Mouse (Mus musculus) heart, postnatal 14 days (tissue): ENCODE results near the gene Mcf2l. TPM values are rescaled to one million over a fixed set of nuclear protein-coding genes. Genes with fewer than 3 reads are reported as not detected.

Source experiments
- DNase-seq, 2 experiments: peaks; one replicate each; pipeline ENCODE4 v3.0.0; 2021 to 2022
- intact Hi-C: fragments of 180-260 bp; cut with DNase I; formaldehyde crosslinking; loops from one replicate; pipeline ENCODE4 v1.15.1; 2025
- long read RNA-seq, 2 experiments: library from polyadenylated mRNA; stranded (forward); transcript quantifications; one replicate each; pipeline ENCODE4 v2.0.0; 2021
- total RNA-seq, 2 experiments: library from RNA; stranded (reverse); gene quantifications; 2 replicates each; pipeline ENCODE4 v1.2.3; 2021

The Mcf2l gene
- total RNA-seq: 100 to 1,000 TPM; 104 to 109 TPM
- long read RNA-seq, experiment 1, partial matches to known transcripts: 12 of 51 reads
- long read RNA-seq, experiment 1, other reads (novel, unspliced or antisense): 38 of 51 reads
- long read RNA-seq, experiment 2, partial matches to known transcripts: 16 of 25 reads
- long read RNA-seq, experiment 2, other reads (novel, unspliced or antisense): 9 of 25 reads

DNA sequence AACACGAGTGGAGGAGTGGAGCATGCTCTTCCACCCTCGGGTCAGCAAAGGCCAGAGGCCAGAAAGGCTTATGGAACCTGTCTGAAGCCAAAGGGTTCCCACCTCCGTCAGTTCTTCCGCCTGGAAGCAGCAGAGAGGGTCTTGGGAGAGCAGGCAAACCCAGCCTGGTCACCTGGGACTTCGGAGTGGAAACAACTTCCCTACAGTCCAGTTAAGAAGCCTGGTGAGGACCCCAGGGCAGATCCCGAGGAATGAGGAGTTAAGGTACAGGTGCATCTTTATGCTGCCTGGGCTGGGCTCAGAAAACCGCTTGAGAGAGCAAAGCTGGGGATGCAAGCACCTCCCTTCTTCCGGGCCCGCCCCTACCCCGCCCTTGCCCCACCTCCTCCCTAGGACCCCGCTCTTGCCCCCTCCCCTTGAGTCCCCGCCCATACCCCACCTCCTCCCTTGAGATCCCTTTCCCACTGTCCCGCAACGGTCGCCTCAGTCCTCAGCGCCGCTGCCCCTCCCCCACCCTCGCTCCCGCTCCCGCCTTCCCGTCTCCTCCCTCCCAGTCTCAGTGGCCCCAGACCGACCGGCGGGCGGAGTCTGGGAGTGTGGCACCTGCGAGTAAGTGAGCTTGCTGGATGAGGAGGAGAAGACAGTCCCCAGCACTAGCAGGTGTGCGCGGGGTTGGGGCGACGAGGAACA, at the start of gene Mcf2l:
Mcf2l (plus strand) TSS at position 450 of the 690 bp plus-strand sequence.
- peak; percentile 45 to 52 for DNase-seq
- intact Hi-C loops: no loop called here

DNA sequence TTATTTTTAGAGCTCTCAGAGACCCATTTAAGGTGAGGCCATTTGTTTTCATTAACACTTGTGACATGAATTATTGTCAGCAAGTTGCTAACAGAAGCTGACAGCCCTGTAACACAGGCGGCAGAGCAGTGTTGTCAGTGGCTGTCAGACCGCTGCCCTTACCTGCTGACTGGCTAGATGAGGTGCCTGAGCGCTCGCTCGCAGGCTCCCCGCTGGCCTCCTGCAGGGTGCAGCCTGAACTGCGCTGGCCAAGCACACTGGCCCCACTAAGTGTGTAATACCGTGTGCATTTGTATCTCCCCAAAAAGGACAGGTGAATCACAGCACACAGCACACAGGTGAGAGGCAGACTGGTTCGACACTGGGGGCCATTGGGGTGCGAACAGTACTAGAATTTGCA, 49.0 kb upstream of the Mcf2l start:
- intact Hi-C loops: no loop called here
- no peak for DNase-seq

DNA sequence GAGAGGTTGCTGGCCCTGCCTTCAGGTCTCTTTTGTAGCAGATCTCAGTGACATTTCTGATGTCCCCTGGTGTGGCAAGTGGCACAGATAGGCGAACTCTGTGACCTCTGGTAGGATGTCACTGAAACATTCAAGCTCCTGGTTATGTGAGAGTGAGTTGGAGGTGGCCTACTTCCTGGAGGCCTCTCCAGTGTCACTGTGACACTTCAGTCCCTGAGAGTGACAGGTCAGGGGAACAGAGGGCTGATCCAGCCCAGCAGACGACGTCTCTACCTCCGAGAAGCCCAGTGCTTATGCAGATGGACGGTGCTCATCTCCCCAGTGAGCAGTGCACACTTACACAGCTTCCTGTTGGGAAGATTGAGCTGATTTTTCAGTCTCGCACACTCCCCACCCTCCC, 48.4 kb upstream of the Mcf2l start:
- intact Hi-C loops: no loop called here
- no peak for DNase-seq

DNA sequence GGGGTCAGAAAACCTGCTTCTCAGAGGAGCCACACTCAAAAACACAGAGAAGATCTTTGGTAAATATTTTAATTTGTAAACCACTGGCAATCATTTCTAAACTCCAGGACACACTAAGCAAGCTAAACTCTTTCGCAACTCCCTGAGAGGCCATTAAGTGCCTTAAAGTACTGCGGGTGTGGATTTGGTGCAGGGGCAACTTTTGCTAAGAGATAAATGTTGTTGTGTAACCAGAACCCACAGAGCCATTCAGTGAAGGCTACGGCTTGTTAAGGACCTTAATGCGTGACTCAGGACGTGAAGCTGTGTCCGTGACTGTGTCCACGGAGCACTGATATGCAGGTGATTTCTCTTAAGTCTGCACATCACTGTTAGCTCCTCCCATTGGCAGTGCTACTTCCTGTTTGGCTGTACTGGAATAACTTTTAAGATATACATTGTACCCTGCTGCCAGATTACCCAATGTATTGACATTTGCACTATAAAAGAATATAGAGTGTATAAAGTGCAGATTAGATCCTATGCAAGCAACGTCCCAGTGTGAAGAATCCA, 47.8 kb upstream of the Mcf2l start:
- DNase-seq: no peak
- intact Hi-C loops: no loop called here

DNA sequence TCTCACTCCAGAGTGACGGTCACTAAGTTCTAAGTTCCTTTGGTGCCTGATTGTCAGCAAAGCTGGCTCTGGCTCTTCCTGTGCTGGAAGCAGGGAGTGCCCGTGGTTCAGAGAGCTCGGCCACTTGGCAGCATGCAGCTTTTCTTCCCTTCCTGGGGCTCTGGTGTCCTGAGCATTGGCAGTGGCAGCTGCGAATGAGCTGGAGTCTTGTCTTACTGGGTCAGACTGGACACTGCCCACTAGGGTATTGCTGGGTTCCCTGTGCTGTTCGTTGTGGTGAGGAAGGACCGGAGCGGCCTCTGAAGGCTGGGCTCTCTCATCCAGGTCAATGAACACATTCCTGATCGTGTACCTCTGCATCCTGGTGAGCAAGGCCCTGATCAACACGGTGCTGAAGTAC, 46.5 kb upstream of the Mcf2l start:
- intact Hi-C loops: no loop called here
- no peak for DNase-seq

DNA sequence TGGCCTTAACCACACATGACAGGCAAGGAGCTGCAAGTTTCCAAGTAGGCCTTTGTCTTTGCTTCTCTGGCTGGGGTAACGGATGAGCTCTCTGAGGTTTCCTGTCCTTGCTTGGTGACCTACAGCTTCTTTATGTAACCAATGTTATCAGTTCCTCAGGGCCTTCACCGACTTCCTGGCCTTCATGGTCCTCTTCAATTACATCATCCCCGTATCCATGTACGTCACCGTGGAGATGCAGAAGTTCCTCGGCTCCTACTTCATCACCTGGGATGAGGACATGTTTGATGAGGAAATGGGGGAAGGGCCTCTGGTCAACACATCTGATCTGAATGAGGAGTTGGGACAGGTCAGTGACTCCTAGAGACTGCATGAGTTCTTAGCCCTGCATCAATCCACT, 45.3 kb upstream of the Mcf2l start:
- DNase-seq: no peak
- intact Hi-C loops: no loop called here

DNA sequence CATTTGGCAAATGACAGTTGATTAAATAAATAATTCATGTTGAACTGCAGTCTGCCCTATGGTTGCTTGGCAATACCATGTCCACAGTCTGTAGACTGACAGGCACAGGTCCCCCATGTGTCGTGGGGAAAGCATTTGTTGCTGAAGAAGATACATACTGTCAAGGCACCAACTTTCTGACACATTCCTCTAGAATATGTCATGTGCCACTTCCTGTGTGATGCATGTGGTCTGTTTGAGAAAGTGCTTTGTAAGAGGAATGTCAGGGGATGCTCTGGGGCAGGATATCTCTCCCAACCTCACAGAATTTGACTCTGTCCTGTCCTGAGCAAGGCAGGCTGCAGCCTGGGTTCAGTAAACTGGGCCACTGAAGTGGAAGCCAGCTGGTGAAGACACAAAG, 44.2 kb upstream of the Mcf2l start:
- no peak for DNase-seq

DNA sequence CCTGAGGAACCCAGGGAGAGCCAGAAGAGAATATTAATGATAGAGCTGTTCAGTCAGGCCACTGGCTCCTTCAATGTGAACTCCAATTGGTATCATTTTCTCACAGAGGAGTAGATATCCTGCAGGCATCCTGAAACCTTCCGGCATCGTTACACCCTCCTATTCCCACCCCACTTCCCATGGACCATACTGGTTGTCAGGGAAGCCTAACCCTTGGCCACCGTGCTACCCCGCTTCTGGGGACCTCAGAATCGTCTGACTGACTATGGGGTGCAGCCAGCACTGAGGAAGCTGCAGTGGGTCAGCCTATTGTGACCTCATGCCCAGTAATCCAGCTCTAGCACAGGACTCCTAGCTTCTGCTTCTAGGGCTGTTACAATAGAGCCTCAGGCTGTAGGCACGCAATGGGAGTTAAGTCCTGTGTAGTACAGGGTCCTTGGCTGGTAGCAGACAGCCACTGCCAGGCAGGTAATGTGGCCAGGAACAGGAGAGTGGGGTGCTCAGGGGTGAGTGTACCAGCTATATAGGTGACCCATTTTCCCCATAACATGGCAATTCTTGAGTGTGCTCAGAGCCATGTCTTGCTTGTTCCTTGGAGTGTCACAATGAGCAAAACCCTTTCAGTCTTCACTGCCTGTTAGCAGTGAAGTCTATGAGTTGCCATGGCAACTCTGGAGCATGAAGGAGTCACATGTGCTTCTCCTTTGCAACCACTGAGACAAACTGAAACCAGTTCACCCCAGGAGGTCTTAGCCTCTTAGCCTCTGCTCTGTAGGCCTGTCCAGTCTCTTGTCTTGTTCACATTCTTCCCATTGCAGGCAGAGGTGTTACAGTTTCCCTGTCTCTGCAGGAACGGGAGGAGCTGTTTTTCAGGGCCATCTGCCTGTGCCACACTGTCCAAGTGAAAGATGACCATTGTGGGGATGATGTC, 41.7 kb upstream of the Mcf2l start:
- no peak for DNase-seq
- intact Hi-C loops: no loop called here

More for the DNA sequence above, 44.2 kb upstream of the Mcf2l start:
- intact Hi-C loops: no loop called here

DNA sequence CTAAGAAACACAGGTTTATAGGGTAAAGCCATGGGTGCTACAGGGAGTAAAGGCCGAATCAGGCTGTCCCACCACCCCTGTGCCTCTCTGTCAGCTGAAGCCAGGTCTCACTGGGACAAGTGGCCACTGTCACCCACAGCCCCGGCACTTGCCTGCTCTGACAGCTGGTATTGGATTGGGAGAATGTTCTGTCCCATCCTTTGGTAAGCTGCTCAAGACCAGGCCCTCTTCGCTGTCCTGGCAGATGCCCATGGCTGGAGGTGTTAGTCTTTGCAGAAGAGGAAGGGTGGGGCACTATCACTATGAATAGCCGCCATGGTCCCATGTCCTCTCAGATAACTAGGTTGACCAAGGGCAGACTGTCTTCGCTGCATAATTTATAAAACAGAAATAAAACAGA, 40.0 kb upstream of the Mcf2l start:
- peak in 1 of 2 experiments; percentile 24 for DNase-seq
- intact Hi-C loops: no loop called here

DNA sequence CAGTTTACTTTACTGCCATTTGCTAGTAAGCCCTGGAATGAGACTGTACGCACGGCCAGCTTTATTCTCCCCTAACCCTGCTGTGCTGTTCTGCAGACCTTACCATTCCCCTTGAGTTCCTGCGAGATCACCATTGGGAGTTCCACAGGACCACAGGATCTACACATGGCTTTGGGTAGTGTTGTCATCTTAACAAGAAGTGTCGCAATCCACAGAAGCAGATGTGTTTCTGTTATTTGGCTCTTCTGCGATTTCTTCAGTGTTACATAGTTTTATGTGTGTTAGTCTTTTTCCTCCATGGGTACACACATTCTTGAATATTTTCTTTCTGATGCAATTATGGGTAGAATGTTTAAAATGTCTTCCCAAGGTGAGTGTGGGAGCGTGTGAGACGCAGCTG, 32.8 kb upstream of the Mcf2l start:
- DNase-seq: no peak
- intact Hi-C loops: no loop called here

DNA sequence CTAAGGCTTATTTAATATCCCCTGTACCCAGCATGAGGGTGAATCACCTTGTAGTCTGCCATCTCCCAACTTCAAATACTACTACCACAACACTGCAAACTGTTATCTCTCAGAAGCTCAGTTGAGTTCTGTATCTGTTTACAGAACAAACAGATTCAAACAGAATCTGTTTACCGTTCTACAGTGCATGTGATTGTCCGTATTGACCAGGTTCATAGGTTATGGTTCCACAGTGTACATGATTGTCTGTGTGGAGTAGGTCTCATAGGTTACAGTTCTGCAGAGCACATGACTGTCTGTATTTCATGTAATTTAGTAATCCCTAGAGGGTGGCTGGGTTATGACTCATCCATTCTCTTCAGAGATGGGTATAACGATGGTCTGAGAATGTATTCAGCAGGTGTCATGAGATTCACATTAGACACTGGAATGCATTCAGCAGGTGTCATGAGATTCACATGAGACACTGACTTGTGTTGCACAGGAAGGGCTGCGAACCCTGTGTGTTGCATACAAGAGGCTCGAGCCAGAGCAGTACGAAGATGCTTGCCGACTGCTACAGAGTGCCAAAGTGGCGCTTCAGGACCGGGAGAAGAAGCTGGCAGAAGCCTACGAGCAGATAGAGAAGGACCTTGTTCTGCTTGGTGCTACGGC, 31.1 kb upstream of the Mcf2l start:
- intact Hi-C loops: no loop called here
- DNase-seq: no peak

DNA sequence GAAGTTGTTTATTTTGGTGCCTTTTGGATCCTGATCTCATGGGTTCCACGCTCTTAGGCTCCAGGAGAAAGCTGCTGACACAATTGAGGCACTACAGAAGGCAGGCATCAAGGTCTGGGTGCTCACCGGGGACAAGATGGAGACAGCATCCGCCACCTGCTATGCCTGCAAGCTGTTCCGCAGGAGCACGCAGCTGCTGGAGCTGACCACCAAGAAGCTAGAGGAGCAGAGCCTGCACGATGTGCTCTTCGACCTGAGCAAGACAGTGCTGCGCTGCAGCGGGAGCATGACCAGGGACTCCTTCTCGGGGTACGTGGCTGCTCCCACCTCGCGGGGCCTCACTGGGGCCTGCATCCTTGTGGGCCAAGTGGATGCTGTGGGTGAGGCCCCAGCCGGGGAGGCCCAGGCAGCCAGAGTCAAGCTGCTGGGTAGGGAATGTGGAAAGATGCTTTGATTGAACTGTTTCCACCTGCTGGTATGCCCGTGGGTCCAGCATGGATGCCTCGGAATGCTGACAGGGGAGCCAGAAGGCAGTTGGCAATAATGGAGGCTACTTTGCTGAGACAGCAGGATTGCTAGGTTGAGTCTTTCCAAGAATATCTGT, 29.2 kb upstream of the Mcf2l start:
- intact Hi-C loops: no loop called here
- no peak for DNase-seq

DNA sequence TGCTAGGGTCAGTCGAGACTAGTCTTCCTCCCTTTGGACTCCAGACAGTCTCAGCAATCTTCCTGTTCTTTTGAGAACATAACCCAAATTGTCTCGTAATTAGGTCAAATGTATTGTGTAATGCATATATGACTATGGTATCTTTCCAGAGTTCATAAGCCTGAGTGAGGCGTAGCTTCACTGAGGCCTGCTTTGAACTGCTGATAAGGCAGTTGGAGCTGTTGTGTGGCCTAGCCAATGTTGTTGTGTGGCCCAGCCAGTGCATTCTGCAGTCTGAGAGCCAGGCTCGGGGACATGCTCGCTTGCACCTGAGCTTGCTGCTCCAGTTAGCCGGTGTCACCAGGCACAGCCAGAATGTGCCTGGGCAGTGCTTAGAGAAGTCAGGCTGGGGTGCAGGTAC, 27.2 kb upstream of the Mcf2l start:
- DNase-seq: no peak
- intact Hi-C loops: no loop called here

DNA sequence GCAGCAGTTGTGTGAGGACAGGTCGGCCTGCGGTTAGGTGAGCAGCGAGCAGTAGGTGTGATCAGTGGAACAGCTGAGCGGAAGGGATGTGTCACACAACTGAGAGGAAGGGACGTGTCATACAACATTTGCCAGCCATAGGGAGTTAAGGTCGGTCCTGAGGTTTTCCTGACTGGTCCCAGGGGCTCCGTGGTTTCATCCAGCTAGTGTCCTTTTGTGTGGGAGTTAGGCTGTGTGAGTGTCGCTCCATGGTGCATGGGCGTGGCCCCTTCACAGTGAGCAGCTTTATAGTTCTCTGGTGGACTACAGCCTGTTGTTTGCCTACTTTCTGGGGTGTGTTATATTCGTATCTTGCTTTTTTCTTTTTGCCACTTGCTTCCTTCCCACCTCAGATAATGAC, 22.4 kb upstream of the Mcf2l start:
- intact Hi-C loops: no loop called here
- DNase-seq: no peak

DNA sequence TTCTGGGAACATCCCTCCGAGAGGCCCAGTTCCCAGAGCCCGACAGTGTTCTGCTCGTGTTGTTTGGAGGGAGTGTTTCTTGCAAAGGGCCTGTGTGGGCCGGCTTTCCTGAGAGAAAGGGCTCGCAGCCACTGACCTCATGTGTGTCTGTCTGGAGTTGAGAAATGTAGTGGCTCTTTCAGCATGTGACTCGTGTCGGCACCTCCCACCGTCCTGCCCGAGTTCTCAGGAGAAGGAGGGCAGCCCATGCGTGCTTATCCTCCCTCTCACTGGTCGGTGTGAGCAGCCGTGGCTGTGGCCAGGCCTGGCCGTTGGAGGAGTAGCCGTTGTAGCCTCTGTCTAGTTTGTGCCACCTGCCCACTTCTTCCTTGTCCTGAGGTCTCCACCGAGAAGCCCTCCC, 17.6 kb upstream of the Mcf2l start:
- DNase-seq: peak in 1 of 2 experiments; percentile 18
- intact Hi-C loops: no loop called here

DNA sequence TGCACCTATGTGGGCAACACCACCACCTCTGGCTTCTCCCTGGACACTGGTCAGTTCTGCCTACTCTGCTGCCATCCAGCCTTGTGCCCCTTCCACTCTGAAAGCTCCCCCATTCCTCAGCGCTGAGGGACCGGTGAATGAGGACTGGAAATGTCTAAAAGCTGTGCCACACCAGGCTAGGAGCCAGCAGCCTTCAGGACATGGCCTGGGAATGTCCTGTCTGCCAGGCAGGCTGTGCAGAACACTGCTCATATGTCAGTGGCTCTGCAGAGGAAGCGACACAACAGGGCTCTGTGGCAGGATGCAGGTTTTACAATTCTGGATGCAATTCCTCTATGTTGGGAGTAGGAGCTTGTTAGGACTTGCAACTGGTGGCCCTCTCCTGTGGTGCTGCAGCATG, 10.5 kb upstream of the Mcf2l start:
- intact Hi-C loops: no loop called here
- DNase-seq: no peak

DNA sequence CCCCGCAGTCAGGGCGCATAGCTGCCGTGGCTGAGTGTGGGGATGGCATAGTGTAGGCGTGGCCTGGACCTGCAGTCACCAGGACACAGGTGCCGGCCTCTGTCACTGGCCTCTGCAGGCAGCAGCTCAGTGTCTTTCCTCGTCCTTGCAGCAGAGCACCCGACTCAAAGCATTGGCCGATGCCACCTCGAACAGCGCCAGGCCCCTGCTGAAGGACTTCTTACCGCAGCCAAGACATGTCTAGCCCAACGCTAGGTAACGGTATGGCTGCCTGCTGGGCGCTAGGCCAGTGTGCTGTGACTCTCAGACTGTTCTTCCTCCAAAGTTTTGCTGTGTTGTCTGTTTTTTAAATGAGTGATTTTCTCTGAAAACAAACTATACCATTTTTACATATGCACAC, 10.0 kb upstream of the Mcf2l start:
- no peak for DNase-seq
- intact Hi-C loops: no loop called here

DNA sequence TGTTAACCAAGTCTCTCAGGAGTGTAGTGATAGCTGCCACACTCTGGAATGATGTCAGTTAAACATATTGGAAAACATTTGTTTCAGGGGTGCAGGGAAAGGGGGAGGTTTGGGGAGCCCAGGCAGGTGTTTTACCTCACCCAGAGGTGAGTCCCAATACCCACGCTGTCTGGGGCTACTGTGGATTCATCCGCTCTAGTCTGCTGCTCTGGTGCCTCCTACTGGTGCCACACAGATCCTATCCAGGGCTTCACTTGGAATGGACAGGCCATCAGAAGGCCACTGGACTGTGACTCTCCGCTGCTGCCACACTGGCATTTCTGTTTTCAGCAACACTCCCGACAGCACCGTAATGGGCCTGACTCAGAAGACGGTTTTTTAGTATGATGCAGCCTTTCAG, 7.8 kb upstream of the Mcf2l start:
- intact Hi-C loops: no loop called here
- DNase-seq: no peak

DNA sequence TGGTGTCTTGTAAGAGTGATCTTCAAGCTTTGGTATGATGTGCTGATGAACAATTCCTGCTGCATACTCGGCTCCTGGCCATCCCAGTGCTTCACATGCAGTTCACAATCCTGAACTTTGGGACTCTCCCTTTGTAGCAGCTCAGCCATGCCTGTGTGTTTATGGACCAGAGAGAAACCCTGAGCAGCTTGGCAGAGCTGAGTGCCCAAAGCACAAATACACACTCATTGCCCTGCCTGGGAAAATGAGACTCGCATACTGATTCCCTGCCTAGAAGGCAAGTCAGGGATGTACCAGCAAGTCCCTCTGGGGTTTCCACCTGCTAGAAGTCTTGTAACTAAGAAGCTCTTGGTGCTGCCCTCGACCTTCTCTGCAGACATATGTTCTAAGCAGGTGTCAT, 3.9 kb upstream of the Mcf2l start:
- DNase-seq: no peak
- intact Hi-C loops: no loop called here

DNA sequence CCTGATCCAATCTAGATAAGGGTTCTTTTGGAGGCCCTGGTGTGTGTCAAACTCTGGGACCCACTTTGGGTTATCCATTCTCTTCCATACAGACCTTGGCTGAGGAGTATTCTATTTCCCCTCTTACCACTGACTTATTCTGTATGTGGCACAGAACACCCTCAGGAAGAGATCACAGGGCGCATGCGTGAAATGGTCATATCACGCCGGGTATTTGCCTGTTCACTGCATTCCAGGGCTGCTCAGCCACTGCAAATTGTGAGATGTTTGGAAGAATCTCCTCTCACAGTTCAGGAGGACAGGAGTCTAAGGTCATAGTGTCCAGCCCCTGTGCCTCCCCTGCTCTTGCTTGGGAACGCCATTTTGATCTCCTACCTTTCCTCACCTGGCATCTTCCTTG, 3.0 kb upstream of the Mcf2l start:
- intact Hi-C loops: no loop called here
- DNase-seq: no peak
